Mouse (Mus musculus) cerebellum, postnatal 10 days (tissue): ENCODE results near the gene Reln.
A peak's percentile ranks its signal among the peaks of the same experiment; 100 is the strongest.

Experiments used
- DNase-seq, 2 experiments: peaks; one replicate each; pipeline ENCODE4 v3.0.0; 2021; ENCODE audit warnings: mixed read lengths in 2 of 2

Gene Reln

GRCm38 (mm10) chr5:21919281-21919780 is 425.2 kb downstream of the Reln start:
- no peak for DNase-seq

GRCm38 (mm10) chr5:21915973-21916372 is 428.5 kb downstream of the Reln start:
- peak; percentile 35 to 47 for DNase-seq

- DNase-seq: no peak
Measured at GRCm38 (mm10) chr5:21914776-21915175, 429.7 kb downstream of the Reln start.

DNA sequence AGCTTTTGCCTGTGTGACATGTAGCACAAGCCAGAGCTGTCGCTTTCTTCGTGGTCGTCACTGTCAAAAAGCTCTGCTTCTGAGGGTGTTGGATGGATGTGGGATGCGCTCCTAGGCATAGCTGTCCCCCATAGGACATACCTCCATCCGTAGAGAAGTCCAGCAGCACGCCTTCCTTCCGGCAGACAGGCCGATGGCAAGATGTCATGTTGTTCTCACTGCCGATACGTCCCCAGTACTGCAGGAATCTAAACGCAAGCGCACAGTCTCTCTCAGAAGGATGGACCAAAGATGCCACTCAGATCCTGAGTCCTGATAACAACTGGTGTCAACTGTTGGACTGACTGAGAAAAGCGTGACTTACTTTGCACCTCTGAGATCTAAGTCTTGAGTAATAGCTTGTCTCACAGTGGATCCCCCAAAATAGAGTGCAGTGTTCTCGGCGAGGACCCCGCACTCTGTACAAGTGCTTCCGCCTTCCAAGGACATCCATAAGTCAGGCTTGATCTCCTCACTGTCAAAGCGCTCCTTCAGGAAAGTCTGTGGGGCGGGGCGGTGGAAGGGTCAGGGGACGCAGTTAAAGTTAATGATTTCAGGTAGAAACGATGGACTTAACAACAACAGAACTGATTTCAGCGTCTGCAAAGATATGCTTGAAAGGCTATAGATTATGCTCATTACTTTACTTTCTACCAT is 431.5 kb downstream of the Reln start:
- no peak for DNase-seq

DNA sequence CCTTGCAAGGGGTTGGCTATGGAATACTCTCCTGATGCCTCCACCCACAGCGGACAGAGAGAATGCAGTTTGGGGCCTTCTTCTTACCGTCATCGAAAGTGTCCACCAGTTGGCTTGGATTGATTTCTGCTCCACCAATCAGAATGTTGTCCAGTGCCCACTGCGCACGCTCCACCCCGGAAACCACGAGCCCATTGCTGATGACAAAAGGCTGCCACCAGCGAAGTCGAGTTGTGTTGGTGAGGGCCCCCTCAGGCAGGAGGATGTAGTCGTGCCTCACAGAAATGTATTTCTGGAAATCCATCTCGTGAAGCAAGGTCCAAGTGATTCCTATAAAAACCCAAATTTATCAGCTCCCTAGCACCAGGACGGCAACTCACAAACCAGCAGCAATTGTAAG is 433.8 kb downstream of the Reln start:
- no peak for DNase-seq

GRCm38 (mm10) chr5:21909713-21910112 is 434.8 kb downstream of the Reln start:
- DNase-seq: no peak

- no peak for DNase-seq
Measured at GRCm38 (mm10) chr5:21901411-21901810, 443.1 kb downstream of the Reln start.

- DNase-seq: no peak
Measured at GRCm38 (mm10) chr5:21900891-21901290, 443.6 kb downstream of the Reln start.

DNA sequence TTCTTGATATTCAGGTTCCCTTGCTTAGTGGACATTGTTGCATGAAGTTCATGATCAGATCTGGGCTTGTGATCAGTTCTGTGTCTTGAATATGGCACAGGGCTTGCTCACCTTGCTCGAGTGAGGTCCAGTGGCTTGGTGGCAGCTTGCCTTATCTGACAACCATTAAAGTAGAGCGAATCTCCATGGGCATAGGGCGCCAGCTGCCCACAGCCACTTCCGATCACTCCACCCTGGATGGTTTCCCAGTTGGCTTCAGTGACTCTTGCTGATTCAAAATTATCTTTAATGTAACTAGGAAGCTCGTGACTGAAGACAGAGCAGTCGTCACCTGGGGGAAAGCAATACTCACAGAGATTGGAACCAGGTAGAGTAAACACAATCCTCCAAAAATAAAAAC is 445.6 kb downstream of the Reln start:
- DNase-seq: peak; percentile 77 to 84

DNA sequence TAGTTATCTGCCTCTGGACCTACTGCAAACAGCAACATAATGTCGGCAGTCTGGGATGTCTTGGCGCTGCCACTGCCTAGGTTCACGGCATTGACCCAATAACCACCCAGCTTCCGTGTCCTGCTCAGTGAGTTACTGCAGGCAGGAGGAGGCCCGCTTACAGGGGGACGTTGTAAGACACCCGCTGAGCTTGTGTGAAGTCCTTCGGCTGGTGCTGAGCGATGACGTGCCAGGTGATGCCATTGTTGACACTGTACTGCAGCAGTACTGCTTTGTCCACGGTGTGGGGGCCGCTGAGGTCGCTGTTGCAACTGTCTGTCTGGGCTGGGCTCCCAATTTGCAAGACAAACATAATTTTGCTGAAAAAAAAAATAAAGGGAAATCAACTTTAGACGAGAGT is 447.9 kb downstream of the Reln start:
- no peak for DNase-seq

DNA sequence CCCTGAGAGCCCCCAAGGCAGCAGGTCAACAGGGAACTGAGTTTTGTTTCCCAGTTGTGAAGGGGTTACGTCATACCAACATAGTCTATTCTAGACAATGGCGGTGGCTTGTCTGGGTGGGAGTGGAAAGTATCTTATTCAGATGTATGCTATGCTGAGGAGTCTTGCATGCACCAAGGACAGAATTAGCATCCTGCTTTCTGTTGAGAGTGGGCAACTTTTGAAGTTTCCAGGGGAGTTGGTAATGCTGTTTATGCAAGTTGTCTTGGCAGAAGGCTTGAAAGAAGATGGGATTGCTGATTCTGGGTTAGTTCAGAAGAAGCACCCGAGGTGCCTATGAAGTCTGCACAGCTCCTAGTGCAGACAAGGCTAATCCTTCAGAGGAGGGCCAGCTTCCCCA is 450.3 kb downstream of the Reln start:
- DNase-seq: no peak

GRCm38 (mm10) chr5:21866750-21867149 is 477.8 kb downstream of the Reln start:
- no peak for DNase-seq

DNA sequence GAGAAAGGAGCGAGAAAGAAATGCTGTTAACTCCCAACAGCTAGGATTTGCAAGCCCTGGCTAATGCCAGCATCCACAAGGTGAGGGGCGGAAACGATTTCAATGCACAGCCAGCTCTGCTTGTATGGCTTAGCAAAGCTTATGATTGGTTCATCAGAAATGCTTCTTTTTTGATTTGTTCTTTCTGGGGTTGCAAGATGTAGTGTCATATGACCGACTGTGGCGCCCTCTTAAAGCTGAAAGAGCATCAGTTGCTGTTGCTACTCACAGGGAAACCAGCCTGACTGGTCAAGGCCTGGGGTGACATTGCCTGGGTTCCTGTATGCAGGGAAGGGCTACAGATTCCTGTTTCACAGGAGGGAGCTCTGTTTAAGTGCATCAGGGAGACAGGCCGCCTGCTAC is 478.2 kb downstream of the Reln start:
- DNase-seq: peak; percentile 47 to 49

DNA sequence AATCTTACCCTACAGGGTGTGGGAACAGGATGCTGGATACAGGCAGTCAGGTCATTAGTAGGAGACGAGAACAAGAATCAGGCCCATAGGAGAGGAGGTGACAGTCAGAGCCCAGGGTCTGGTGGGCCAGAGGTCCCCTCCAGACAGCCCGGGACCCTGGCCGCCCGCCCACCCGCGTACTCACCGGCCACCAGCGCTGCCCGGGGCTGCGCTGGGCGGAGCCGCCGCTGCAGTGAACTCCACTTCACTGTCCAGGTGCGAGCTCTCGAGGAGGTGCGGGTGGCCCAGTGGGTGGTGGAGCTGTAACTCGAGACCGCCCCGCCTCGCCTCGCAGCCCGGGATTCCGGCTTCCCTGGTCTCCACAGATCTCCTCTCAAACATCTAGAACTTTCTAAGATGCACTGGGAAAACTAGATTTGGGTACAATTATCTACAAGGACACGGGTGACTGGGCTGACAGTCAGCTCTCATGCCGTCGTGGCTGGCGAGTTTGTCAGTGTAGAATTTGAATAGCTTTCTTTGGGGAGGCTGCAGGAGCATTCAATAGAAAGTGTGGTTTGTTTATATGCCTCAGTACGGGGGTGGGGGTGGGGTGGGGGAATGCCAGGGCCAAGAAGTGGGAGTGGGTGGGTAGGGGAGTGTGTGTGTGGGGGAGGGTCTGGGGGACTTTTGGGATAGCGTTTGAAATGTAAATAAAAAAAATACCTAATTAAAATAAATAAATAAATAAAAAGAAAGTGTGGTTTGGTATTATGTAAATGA is 479.0 kb downstream of the Reln start, which contains the start of gene Slc26a5:
TSS of gene Slc26a5 (minus strand) at position 259 of the 762 bp plus-strand sequence.
- DNase-seq: peak in 1 of 2 experiments; percentile 40

GRCm38 (mm10) chr5:21858653-21859052 is 485.8 kb downstream of the Reln start:
- no peak for DNase-seq

DNA sequence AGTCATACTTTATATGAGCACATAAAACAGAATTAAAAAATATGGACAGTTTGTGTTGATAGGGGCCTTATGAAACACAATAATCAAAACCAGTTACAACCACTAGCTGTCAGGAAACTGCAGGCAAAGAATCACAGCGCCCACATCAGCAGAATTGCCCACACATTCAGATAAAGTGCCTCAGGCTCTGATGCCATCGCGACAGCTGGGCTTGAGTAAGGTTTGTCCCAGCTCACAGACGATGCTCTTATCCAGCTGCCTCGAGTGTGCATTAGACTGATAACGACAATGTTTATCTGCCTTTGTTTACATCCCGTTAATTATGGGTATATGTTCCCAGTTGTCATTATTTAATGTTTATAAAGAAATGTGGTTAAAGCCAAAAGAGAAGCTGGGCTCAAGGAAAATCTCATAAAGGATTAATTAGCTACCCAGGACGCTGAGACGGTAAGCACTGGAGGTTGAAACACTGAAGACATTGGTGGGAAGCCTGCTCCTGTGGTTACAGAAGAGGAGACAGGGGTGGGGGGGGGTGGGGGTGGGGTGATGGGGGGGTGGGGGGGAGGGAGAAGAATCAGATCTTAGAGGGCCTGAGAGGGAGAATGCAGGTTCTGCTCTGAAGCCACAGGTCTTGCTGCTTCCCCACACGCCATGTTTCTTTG is 492.7 kb downstream of the Reln start:
- DNase-seq: no peak

GRCm38 (mm10) chr5:21847438-21847837 is 497.1 kb downstream of the Reln start:
- no peak for DNase-seq

DNA sequence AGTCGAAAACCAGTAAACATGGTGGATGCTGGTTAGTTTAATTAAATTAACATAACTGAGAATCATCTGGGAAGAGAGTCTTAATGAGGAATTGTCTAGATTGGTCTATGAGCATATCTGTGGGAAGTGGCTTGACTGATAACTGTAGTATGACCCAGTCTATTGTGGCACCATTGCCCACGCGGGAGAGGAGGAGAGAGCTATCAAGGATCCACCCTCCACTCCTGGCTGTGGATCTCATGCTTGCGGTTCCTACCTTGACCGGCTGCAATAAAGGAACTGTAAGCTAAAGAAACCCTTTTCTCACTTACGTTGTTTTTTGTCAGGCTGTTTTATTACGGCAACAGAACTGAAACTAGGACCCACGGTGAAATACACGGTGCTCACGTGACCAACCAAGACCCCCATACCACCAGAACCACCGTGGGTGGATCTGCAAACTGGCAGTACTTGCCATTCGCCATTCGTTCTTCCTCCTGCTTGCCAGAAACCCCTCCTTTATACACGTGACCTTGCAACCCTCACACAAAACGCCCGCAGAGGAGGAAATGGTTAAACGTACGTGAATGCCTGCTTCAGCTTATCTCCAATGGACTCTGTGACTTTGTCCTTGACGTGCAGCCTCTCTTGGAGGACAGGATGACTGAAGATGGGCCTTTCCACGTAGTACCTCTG is 497.7 kb downstream of the Reln start:
- DNase-seq: no peak

- no peak for DNase-seq
Measured at GRCm38 (mm10) chr5:21844676-21845075, 499.8 kb downstream of the Reln start.
